Mouse (Mus musculus) right cerebral cortex, postnatal 10 days (tissue): Measurements from ENCODE around the gene Rilp.

ENCODE experiments used
- DNase-seq, 2 experiments: peaks; one replicate each; pipeline ENCODE4 v3.0.0; 2021; ENCODE audit warnings: low spot score in 2 of 2

Gene Rilp

DNA sequence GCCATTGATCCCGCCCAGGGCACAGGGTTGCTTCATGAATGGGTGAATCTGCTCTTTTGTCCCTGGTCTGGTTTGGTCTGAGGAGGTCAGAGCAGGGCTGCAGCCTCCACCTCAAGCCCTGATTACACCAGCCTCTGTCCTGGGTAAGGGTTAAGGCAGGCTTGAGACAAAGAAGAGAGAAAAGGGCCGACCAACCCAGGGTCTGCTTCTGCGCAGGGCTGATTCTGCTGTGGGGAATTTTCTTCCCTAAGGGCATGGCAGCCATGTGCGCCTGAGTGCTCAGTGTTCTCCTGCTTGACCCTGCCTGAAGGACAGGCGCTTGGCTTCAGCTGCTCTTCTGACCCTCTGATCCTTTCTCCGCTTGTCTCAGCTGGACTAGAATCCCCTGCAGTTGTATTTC is 47.2 kb downstream of the Rilp start:
- DNase-seq = no peak

- DNase-seq = no peak
Measured at GRCm38 (mm10) chr11:75558101-75558500, 48.2 kb downstream of the Rilp start.

GRCm38 (mm10) chr11:75559870-75560504 is 50.1 kb downstream of the Rilp start:
- DNase-seq = no peak

DNA sequence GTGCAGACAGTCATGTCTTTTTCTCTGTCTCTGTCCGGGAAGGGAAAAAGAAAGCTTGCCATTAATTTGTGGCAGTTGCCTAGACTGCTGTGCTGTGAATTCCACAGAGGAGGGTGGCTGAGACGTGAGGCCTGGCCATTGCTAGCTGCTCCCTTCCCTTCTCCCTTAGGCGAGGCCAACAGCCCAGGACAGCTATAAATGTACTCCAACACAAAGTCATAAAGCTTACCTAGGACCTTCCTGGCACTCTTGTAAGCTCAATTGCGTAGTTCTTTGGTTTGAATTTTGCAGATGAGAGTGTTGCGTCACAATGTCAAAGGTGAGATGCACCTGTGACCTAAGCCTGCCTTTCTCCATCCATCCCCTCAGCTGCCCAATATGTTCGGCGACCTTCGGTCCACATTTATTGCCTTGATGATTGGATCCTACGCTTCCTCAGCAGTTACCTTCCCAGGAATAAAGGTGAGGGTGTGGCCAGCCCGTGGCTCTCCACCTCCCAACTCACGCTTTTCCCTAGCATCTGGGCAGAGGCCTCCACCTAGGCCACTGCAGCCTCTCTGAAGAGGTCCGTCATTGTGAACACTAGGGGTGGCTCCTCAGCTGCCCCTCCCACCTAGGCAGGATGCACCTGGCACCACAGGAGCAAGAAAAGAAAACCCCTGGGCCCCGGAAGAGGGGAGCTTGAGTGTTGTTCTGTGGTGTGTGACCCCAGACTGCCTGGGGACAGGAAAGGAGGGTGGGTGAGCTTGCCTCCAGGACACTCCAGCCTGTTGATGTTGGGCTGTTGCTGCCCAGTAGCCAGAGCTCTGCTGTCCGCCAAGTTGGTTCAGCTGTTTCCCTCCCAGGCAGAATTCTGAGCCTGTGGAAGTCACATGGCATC is 50.9 kb downstream of the Rilp start:
- no peak for DNase-seq

GRCm38 (mm10) chr11:75561410-75561791 is 51.5 kb downstream of the Rilp start:
- DNase-seq = no peak
